Mouse (Mus musculus) erythroid progenitor cell, adult 5-6 weeks (primary cell): ENCODE measurements around the gene Defa30. TPM values are rescaled to one million over a fixed set of nuclear protein-coding genes. Genes with fewer than 3 reads are reported as not detected.
"Not testable (repeated sequence)": the region's sequence is repeated elsewhere in the genome, so short reads cannot be mapped to it uniquely, and the experiment has no call there.

ENCODE experiments used
- ATAC-seq: replicated peaks from 2 replicates; pipeline ENCODE4 v1.8.0; 2016; ENCODE audit warnings: moderate number of reproducible peaks, mild to moderate bottlenecking, moderate TSS enrichment, inconsistent platforms; ENCODE audit not compliant: poor library complexity, low FRiP score, severe bottlenecking
- total RNA-seq, 2 experiments: library from RNA; stranded (forward) in 1 of 2; stranded (reverse) in 1 of 2; fragments of 150-400 nt in 1 of 2; fragments of 186-747, 209-891 nt in 1 of 2; gene quantifications; 2 replicates each; pipeline versions ENCODE4 v1.2.3 to v1.2.4; 2015 to 2017; ENCODE audit warnings: low replicate concordance in 2 of 2

Defa30 gene
- total RNA-seq (2015; ENCODE audit: low replicate concordance), result not detected in 2 replicates
- total RNA-seq (2017; ENCODE audit: low replicate concordance), result not detected in 2 replicates

DNA sequence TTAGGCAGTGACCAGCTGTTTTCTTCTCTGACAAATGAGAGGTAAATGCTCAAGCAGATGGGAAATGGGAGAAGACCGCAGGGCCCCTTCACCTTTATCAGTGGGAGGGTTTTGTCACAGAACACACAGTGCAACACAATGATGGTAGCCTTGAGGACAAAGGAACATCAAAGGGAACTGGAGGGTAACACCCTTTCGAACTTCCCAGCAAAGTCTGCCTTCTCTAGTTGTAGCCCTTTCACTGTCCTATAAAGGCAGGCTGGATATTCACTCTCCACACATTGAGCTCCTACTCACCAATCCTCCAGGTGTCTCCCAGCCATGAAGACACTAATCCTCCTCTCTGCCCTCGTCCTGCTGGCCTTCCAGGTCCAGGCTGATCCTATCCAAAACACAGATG is at the start of gene Defa30:
Gene Defa30 (plus strand): TSS at position 301 of the 400 bp plus-strand sequence.
- not testable (repeated sequence) for ATAC-seq

GRCm38 (mm10) chr8:21093106-21093505 is 41.3 kb upstream of the Defa30 start:
- ATAC-seq, result no peak

DNA sequence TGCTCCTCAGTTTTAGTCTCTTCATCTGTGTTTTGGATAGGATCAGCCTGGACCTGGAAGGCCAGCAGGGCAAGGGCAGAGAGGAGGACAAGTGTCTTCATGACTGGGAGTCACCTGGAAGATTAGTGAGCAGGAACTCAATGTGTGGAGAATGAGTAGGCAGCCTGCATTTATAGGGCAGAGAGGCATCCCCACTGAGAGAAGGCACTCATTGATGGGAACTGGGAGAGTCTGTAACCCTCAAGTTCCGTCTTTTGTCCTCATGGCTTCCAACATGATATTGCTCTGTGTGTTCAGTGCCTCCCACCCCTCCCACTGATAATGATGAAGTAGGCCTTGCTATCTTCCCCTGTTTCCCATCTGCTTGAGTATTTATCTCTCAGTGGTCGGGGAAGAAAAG is 38.5 kb upstream of the Defa30 start, which contains the start of gene Gm14851:
Gene Gm14851 (minus strand): TSS at position 101 of the 400 bp plus-strand sequence.
- not testable (repeated sequence) for ATAC-seq

GRCm38 (mm10) chr8:21161977-21162376 is 27.5 kb downstream of the Defa30 start, which contains the start of gene Defa22:
TSS of gene Defa22 (plus strand) at chr8:21162277.
- not testable (repeated sequence) for ATAC-seq

Other genes with a start within 250 kb of the Defa30 start
- gene Defb33, start 242.0 kb upstream of the Defa30 start, total RNA-seq (2015; ENCODE audit: low replicate concordance), result not detected in 2 replicates
- gene Defb33, start 242.0 kb upstream of the Defa30 start, total RNA-seq (2017; ENCODE audit: low replicate concordance), result not detected in 2 replicates
- gene Gm15056, start 232.0 kb upstream of the Defa30 start, total RNA-seq (2015; ENCODE audit: low replicate concordance), result not detected in 2 replicates
- gene Gm15056, start 232.0 kb upstream of the Defa30 start, total RNA-seq (2017; ENCODE audit: low replicate concordance), result not detected in 2 replicates
- gene Gm6040, start 212.6 kb upstream of the Defa30 start, total RNA-seq (2015; ENCODE audit: low replicate concordance), result not detected in 2 replicates
- gene Gm6040, start 212.6 kb upstream of the Defa30 start, total RNA-seq (2017; ENCODE audit: low replicate concordance), result not detected in 2 replicates
- not detected in 2 replicates for gene AY761185, start 189.9 kb upstream of the Defa30 start, total RNA-seq (2015; ENCODE audit: low replicate concordance)
- gene AY761185, start 189.9 kb upstream of the Defa30 start, total RNA-seq (2017; ENCODE audit: low replicate concordance), result not detected in 2 replicates
- not detected in 2 replicates for gene Defa21, start 109.1 kb upstream of the Defa30 start, total RNA-seq (2015; ENCODE audit: low replicate concordance)
- gene Defa21, start 109.1 kb upstream of the Defa30 start, total RNA-seq (2017; ENCODE audit: low replicate concordance), result not detected in 2 replicates
- not detected in 2 replicates for gene Defa23, start 79.6 kb upstream of the Defa30 start, total RNA-seq (2015; ENCODE audit: low replicate concordance)
- gene Defa23, start 79.6 kb upstream of the Defa30 start, total RNA-seq (2017; ENCODE audit: low replicate concordance), result not detected in 2 replicates
- gene Defa35, start 69.6 kb upstream of the Defa30 start, total RNA-seq (2015; ENCODE audit: low replicate concordance), result not detected in 2 replicates
- not detected in 2 replicates for gene Defa35, start 69.6 kb upstream of the Defa30 start, total RNA-seq (2017; ENCODE audit: low replicate concordance)
- not detected in 2 replicates for gene Defa25, start 50.2 kb upstream of the Defa30 start, total RNA-seq (2015; ENCODE audit: low replicate concordance)
- not detected in 2 replicates for gene Defa25, start 50.2 kb upstream of the Defa30 start, total RNA-seq (2017; ENCODE audit: low replicate concordance)
- not detected in 2 replicates for gene Gm14851, start 38.6 kb upstream of the Defa30 start, total RNA-seq (2015; ENCODE audit: low replicate concordance)
- gene Gm14851, start 38.6 kb upstream of the Defa30 start, total RNA-seq (2017; ENCODE audit: low replicate concordance), result not detected in 2 replicates
- gene Defa22, start 27.6 kb downstream of the Defa30 start, total RNA-seq (2015; ENCODE audit: low replicate concordance), result not detected in 2 replicates
- gene Defa22, start 27.6 kb downstream of the Defa30 start, total RNA-seq (2017; ENCODE audit: low replicate concordance), result not detected in 2 replicates
- not detected in 2 replicates for gene Defa31, start 57.0 kb downstream of the Defa30 start, total RNA-seq (2015; ENCODE audit: low replicate concordance)
- not detected in 2 replicates for gene Defa31, start 57.0 kb downstream of the Defa30 start, total RNA-seq (2017; ENCODE audit: low replicate concordance)
- not detected in 2 replicates for gene Gm15293, start 66.9 kb downstream of the Defa30 start, total RNA-seq (2015; ENCODE audit: low replicate concordance)
- gene Gm15293, start 66.9 kb downstream of the Defa30 start, total RNA-seq (2017; ENCODE audit: low replicate concordance), result not detected in 2 replicates
- not detected in 2 replicates for gene Gm15292, start 115.1 kb downstream of the Defa30 start, total RNA-seq (2015; ENCODE audit: low replicate concordance)
- gene Gm15292, start 115.1 kb downstream of the Defa30 start, total RNA-seq (2017; ENCODE audit: low replicate concordance), result not detected in 2 replicates
- not detected in 2 replicates for gene Defa27, start 180.9 kb downstream of the Defa30 start, total RNA-seq (2015; ENCODE audit: low replicate concordance)
- gene Defa27, start 180.9 kb downstream of the Defa30 start, total RNA-seq (2017; ENCODE audit: low replicate concordance), result not detected in 2 replicates
- gene Defa29, start 192.4 kb downstream of the Defa30 start, total RNA-seq (2015; ENCODE audit: low replicate concordance), result not detected in 2 replicates
- gene Defa29, start 192.4 kb downstream of the Defa30 start, total RNA-seq (2017; ENCODE audit: low replicate concordance), result not detected in 2 replicates
- not detected in 2 replicates for gene Defa2, start 243.9 kb downstream of the Defa30 start, total RNA-seq (2015; ENCODE audit: low replicate concordance)
- gene Defa2, start 243.9 kb downstream of the Defa30 start, total RNA-seq (2017; ENCODE audit: low replicate concordance), result not detected in 2 replicates